ENCODE assay signal across 38 mouse cellular contexts in genomic region chr2:35057243-35057642, GRCm38 (mm10). TPM values are rescaled to one million over a fixed set of nuclear protein-coding genes. Genes with fewer than 3 reads are reported as not detected.
"Had no signal": no experiment of that assay in that cellular context is flagged by ENCODE, and none has a peak within 500 bp of the region (broad histone marks: within the 10 kb centered on the region; RNA-seq: fewer than 3 reads in every experiment).

No protein-coding gene starts in this region.

- H3K4me2 ChIP-seq: limb, embryonic 12.5 days; limb, embryonic 13.5 days; limb, embryonic 15.5 days; liver, embryonic 11.5 days; liver, embryonic 12.5 days; liver, embryonic 13.5 days; liver, embryonic 15.5 days; lung, embryonic 14.5 days; lung, embryonic 15.5 days; midbrain, embryonic 11.5 days; midbrain, embryonic 12.5 days; midbrain, embryonic 13.5 days; midbrain, embryonic 15.5 days; neural tube, embryonic 12.5 days had no signal

- H3K9me3 ChIP-seq: limb, embryonic 10.5 days; limb, embryonic 12.5 days; limb, embryonic 13.5 days; limb, embryonic 15.5 days; liver, embryonic 12.5 days; liver, embryonic 13.5 days; liver, embryonic 15.5 days; lung, embryonic 15.5 days; megakaryocyte, embryonic 14.5 days; midbrain, embryonic 10.5 days; midbrain, embryonic 12.5 days; midbrain, embryonic 13.5 days; midbrain, embryonic 15.5 days; neural tube, embryonic 12.5 days had no signal

- H3K9ac ChIP-seq: limb, embryonic 12.5 days; limb, embryonic 13.5 days; limb, embryonic 15.5 days; liver, embryonic 12.5 days; liver, embryonic 13.5 days; liver, embryonic 14.5 days; liver, embryonic 15.5 days; liver, postnatal 0 days; lung, embryonic 14.5 days; lung, embryonic 15.5 days; midbrain, embryonic 12.5 days; midbrain, embryonic 13.5 days; midbrain, embryonic 15.5 days; neural tube, embryonic 12.5 days had no signal

- H3K36me3 ChIP-seq: limb, embryonic 10.5 days; limb, embryonic 12.5 days; limb, embryonic 13.5 days; limb, embryonic 15.5 days; liver, embryonic 12.5 days; liver, embryonic 13.5 days; liver, embryonic 15.5 days; lung, embryonic 15.5 days; midbrain, embryonic 10.5 days; midbrain, embryonic 12.5 days; midbrain, embryonic 13.5 days; midbrain, embryonic 15.5 days; neural tube, embryonic 12.5 days had no signal

- DNase-seq: left cerebral cortex, postnatal 4 days; liver; liver, embryonic 13.5 days; liver, postnatal 0 days; lung, adult 18-20 months; lung, adult 2 months; lung, embryonic 14.5 days; lung, postnatal 10 days; lung, postnatal 14 days; lung, postnatal 36 days; lung, postnatal 4 days; midbrain, embryonic 14.5 days had no signal

- H3K27me3 ChIP-seq: limb, embryonic 12.5 days; limb, embryonic 13.5 days; limb, embryonic 15.5 days; liver, embryonic 12.5 days; liver, embryonic 13.5 days; liver, embryonic 15.5 days; lung, embryonic 15.5 days; midbrain, embryonic 12.5 days; midbrain, embryonic 13.5 days; midbrain, embryonic 15.5 days; neural tube, embryonic 12.5 days had no signal

- H3K4me3 ChIP-seq: limb, embryonic 10.5 days; limb, embryonic 12.5 days; limb, embryonic 13.5 days; limb, embryonic 15.5 days; liver, embryonic 12.5 days; liver, embryonic 13.5 days; liver, embryonic 15.5 days; lung, embryonic 15.5 days; megakaryocyte, embryonic 14.5 days; midbrain, embryonic 10.5 days; midbrain, embryonic 12.5 days; midbrain, embryonic 13.5 days; midbrain, embryonic 15.5 days; myocyte; neural tube, embryonic 12.5 days had no signal

- H3K27ac ChIP-seq: limb, embryonic 10.5 days; limb, embryonic 12.5 days; limb, embryonic 13.5 days; limb, embryonic 15.5 days; liver, embryonic 12.5 days; liver, embryonic 13.5 days; liver, embryonic 14.5 days; liver, embryonic 15.5 days; lung, embryonic 15.5 days; macrophage; midbrain, embryonic 10.5 days; midbrain, embryonic 12.5 days; midbrain, embryonic 13.5 days; midbrain, embryonic 15.5 days; neural tube, embryonic 12.5 days had no signal

- H3K4me1 ChIP-seq: limb, embryonic 10.5 days; limb, embryonic 12.5 days; limb, embryonic 13.5 days; limb, embryonic 15.5 days; liver, embryonic 12.5 days; liver, embryonic 13.5 days; liver, embryonic 15.5 days; megakaryocyte, embryonic 14.5 days; midbrain, embryonic 10.5 days; midbrain, embryonic 12.5 days; midbrain, embryonic 13.5 days; midbrain, embryonic 15.5 days; neural tube, embryonic 12.5 days had no signal

RNA-seq across cellular contexts. Expression of gene Hc, which starts 4.0 kb away (rescaled TPM):
- total RNA-seq: megakaryocyte progenitor cell, adult 5-6 weeks; megakaryocyte, adult 5-6 weeks; megakaryocyte-erythroid progenitor cell, adult 5-6 weeks; midbrain, postnatal 0 days had no signal
- polyA plus RNA-seq: limb, embryonic 10.5 days; limb, embryonic 11.5 days; limb, embryonic 12.5 days; macrophage; myocyte; neural tube, embryonic 11.5 days had no signal

RNA-seq across cellular contexts. Expression of gene AI182371, which starts 44.1 kb away (rescaled TPM):
- total RNA-seq: left cerebral cortex, postnatal 10 days; monocyte, adult 5-6 weeks had no signal
- polyA plus RNA-seq: limb, embryonic 10.5 days; limb, embryonic 11.5 days; lung, embryonic 14.5 days; midbrain, embryonic 11.5 days; neural tube, embryonic 11.5 days had no signal
